ENCODE assay signal across 8 mouse cellular contexts in the genomic region with DNA sequence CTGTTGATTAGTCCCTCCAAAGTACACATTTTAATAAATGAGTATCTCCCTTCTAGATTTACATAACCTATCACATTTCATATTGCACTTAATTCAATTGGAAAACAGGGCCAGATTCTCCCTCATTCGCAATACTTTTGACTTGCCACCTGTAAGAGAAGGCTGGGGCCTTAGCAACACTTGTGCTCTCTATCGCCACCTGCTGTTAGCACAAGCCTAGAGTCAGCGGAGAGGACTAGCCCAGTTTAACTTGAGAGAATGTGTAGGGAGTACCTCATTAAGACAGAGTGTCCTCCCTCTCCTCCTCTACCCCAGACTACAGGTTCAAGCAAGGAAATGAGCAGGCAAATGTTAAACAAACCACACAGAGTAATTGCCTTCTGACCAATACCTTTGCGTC. TPM values are rescaled to one million over a fixed set of nuclear protein-coding genes. Genes with fewer than 3 reads are reported as not detected.
DNase-seq lines count a peak whose midpoint lies in the region; ATAC-seq and TF ChIP-seq lines count a peak whose summit lies in the region.
"Had no signal": no experiment of that assay in that cellular context is flagged by ENCODE, and none has a peak within 500 bp of the region (broad histone marks: within the 10 kb centered on the region; RNA-seq: fewer than 3 reads in every experiment).

No protein-coding gene starts in this region.

- peaks cover 3% of the 10 kb centered on the region; the same call in 1 of the 2 replicates for H3K27me3 ChIP-seq in cerebellum, adult 2 months (ENCODE audit: control insufficient read depth, insufficient read depth, low read length)
- H3K27me3 ChIP-seq in hindbrain, embryonic 16.5 days (replicated peaks; ENCODE audit: control insufficient read depth, insufficient read depth, low read length) = no peaks in the 10 kb centered on the region

- no peak for TF ChIP-seq POLR2A in cerebellum, adult 2 months (IDR thresholded peaks at IDR 0.05; ENCODE audit: borderline replicate concordance, insufficient read depth, low read length)

- H3K4me1 ChIP-seq in cerebellum, adult 2 months (ENCODE audit: control insufficient read depth, insufficient read depth, low read length) = peaks cover 2% of the 10 kb centered on the region
- peaks cover 2% of the 10 kb centered on the region for H3K4me1 ChIP-seq in hindbrain, embryonic 16.5 days (ENCODE audit: control insufficient read depth, insufficient read depth, low read depth, low read length)

- TF ChIP-seq CTCF in cerebellum, adult 2 months (IDR thresholded peaks at IDR 0.05; ENCODE audit: borderline replicate concordance, insufficient read depth, low read depth, low read length) = peak; percentile 78

- peak; percentile 73 for DNase-seq in WW6 (ENCODE audit: low read depth, low spot score)
- peak; percentile 45 to 61 for DNase-seq in cerebellum, adult 2 months
- DNase-seq in left cerebral cortex, postnatal 36 days (ENCODE audit: low spot score in 2 of 2) = peak; percentile 72 to 75
- peak; percentile 49 to 82 for DNase-seq in spleen, postnatal 4 days (ENCODE audit: low spot score in 2 of 2)

- intact Hi-C loops in left cerebral cortex, postnatal 36 days (cut with DNase I) = loop anchor here (2.0 kb wide), 1 partner anchor 208 kb away; no protein-coding TSS in a partner anchor

- H3K9me3 ChIP-seq in hindbrain, embryonic 16.5 days (ENCODE audit: control insufficient read depth, low read length) = no peaks in the 10 kb centered on the region

- H3K4me3 ChIP-seq in cerebellum, adult 2 months (replicated peaks; ENCODE audit: insufficient read depth, low read depth, low read length) = no peak overlapping the region
- H3K4me3 ChIP-seq in hindbrain, embryonic 16.5 days (ENCODE audit: low read length) = no peak overlapping the region
- H3K4me3 ChIP-seq: myocyte had no signal

- no peak overlapping the region for H3K27ac ChIP-seq in cerebellum, adult 2 months (ENCODE audit: insufficient read depth, low read length)
- no peak overlapping the region for H3K27ac ChIP-seq in hindbrain, embryonic 16.5 days (ENCODE audit: low read depth, low read length)

- ATAC-seq in frontal cortex, adult (ENCODE audit: low TSS enrichment) = peak; percentile 87
- peak; percentile 43; the same call in 1 of the 2 replicates for ATAC-seq in hindbrain, embryonic 16.5 days
- peak; percentile 70 for ATAC-seq in monocyte, adult 5-6 weeks (replicated peaks; ENCODE audit: insufficient number of reproducible peaks, low FRiP score, low TSS enrichment, poor library complexity, severe bottlenecking)

- H3K4me2 ChIP-seq in hindbrain, embryonic 16.5 days (ENCODE audit: low read length) = no peak overlapping the region

- WGBS in cerebellum, adult 2 months = 21% methylated on average over 4 of the region's 4 CpGs
- WGBS in hindbrain, embryonic 16.5 days = 19% methylated on average over 4 of the region's 4 CpGs

- no peaks in the 10 kb centered on the region for H3K36me3 ChIP-seq in hindbrain, embryonic 16.5 days (ENCODE audit: control insufficient read depth, insufficient read depth, low read length)

- H3K9ac ChIP-seq in hindbrain, embryonic 16.5 days (ENCODE audit: low read depth, low read length) = no peak overlapping the region

RNA-seq across cellular contexts. Expression of a gene that starts 4.1 kb away (rescaled TPM):
- 9.8 TPM in 2 replicates for polyA plus RNA-seq in cerebellum, adult 2 months (2012; rRNA removed)
- 3.6 and 5.4 TPM in 2 replicates for polyA plus RNA-seq in hindbrain, embryonic 16.5 days (2015; fragmentation: Nextera tagmentation; extraction: Ambion mirVana)
- total RNA-seq in left cerebral cortex, postnatal 36 days (2021) = 10 to 100 TPM; 31.4 to 32.5 TPM
- not detected in 3 replicates for total RNA-seq in monocyte, adult 5-6 weeks (2017)

Comparison
In these comparisons a context has a peak if more than half of its experiments do, and no peak if none do; other contexts are left out.
1. RNA of a gene that starts 4.1 kb away (total RNA-seq): 31.4 to 32.5 TPM in left cerebral cortex, postnatal 36 days; not detected in monocyte, adult 5-6 weeks; every median in the first group is over 10 times any median in the second.
2. Peak in every context shown above with its lines, with median percentiles within 50 percentile points of each other: DNase-seq and ATAC-seq.